Mouse (Mus musculus): ENCODE results near the gene D5Ertd579e.

DNA sequence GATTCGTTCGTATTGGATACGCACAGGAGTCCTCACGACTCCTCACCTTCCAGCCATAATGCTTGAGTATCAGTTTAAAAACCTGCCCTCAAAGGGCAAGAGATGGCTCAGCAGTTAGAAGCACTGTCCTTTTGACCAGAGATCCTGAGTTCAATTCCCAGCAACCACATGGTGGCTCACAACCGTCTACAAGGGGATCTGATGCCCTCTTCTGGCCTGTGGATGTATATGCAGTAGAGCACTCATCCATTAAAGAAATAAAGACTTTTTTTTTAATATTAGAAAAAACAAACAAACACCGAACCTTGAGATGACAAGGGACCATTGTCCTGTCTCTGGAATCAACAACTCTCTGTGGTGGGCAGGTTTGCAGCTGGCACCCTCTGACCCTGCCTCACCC is 111.5 kb downstream of the D5Ertd579e start:
- TF ChIP-seq CTCF (IDR thresholded peaks at IDR 0.05; ENCODE audit: control insufficient read depth, insufficient read depth, insufficient replicate concordance, low read depth, low read length) (no peak), POLR2A (IDR thresholded peaks at IDR 0.05; ENCODE audit: control insufficient read depth, low read depth, low read length) (no peak)

Measured in testis, adult 2 months (tissue).